Mouse (Mus musculus): ENCODE results near the gene Dnah8. TPM values are rescaled to one million over a fixed set of nuclear protein-coding genes. Genes with fewer than 3 reads are reported as not detected.

Gene Dnah8
- polyA plus RNA-seq, 1 experiment from 2014 or later: 0.35 TPM

- peak overlapping the region; percentile 13; the same call in 1 of the 2 replicates for H3K4me2 ChIP-seq (replicated peaks; ENCODE audit: low read depth)
- no peak for ATAC-seq
- no peak overlapping the region for H3K4me3 ChIP-seq (ENCODE audit: low read depth, low read length)
- TF ChIP-seq CTCF (IDR thresholded peaks at IDR 0.05; ENCODE audit: low read depth): peak; percentile 51
- H3K36me3 ChIP-seq (ENCODE audit: control insufficient read depth, insufficient read depth): no peaks in the 10 kb centered on the region
- H3K9ac ChIP-seq (ENCODE audit: low read depth, low read length): no peak overlapping the region
- H3K9me3 ChIP-seq (ENCODE audit: control insufficient read depth): no peaks in the 10 kb centered on the region
- 50% methylated on average over 15 of the region's 15 CpGs for WGBS
- no peaks in the 10 kb centered on the region for H3K27me3 ChIP-seq (replicated peaks; ENCODE audit: control insufficient read depth, insufficient read depth, low read length)
- no peak overlapping the region for H3K27ac ChIP-seq (ENCODE audit: low read depth, low read length)
- no peaks in the 10 kb centered on the region for H3K4me1 ChIP-seq (replicated peaks; ENCODE audit: control insufficient read depth, insufficient read depth, low read length)
Observed at GRCm38 (mm10) chr17:30874276-30874675, 250.1 kb downstream of the Dnah8 start.

- ATAC-seq: no peak
- no peaks in the 10 kb centered on the region for H3K27me3 ChIP-seq (replicated peaks; ENCODE audit: control insufficient read depth, insufficient read depth, low read length)
- no peaks in the 10 kb centered on the region for H3K4me1 ChIP-seq (replicated peaks; ENCODE audit: control insufficient read depth, insufficient read depth, low read length)
- no peaks in the 10 kb centered on the region for H3K36me3 ChIP-seq (ENCODE audit: control insufficient read depth, insufficient read depth)
- H3K9ac ChIP-seq (ENCODE audit: low read depth, low read length): no peak overlapping the region
- 37% methylated on average over 7 of the region's 7 CpGs for WGBS
- H3K27ac ChIP-seq (ENCODE audit: low read depth, low read length): no peak overlapping the region
- H3K4me2 ChIP-seq (replicated peaks; ENCODE audit: low read depth): no peak overlapping the region
- H3K4me3 ChIP-seq (ENCODE audit: low read depth, low read length): no peak overlapping the region
- no peaks in the 10 kb centered on the region for H3K9me3 ChIP-seq (ENCODE audit: control insufficient read depth)
- no peak for TF ChIP-seq CTCF (IDR thresholded peaks at IDR 0.05; ENCODE audit: low read depth)
Observed at GRCm38 (mm10) chr17:30877456-30877855, 253.3 kb downstream of the Dnah8 start.

- no peaks in the 10 kb centered on the region for H3K4me1 ChIP-seq (replicated peaks; ENCODE audit: control insufficient read depth, insufficient read depth, low read length)
- no peak for ATAC-seq
- no peak for TF ChIP-seq CTCF (IDR thresholded peaks at IDR 0.05; ENCODE audit: low read depth)
Observed at GRCm38 (mm10) chr17:30878626-30879025, 254.5 kb downstream of the Dnah8 start.

GRCm38 (mm10) chr17:30880391-30880790 is 256.2 kb downstream of the Dnah8 start:
- Histone ChIP-seq H3K4me1 (replicated peaks; ENCODE audit: control insufficient read depth, insufficient read depth, low read length) (no peaks in the 10 kb centered on the region), H3K36me3 (ENCODE audit: control insufficient read depth, insufficient read depth) (no peaks in the 10 kb centered on the region), H3K4me2 (replicated peaks; ENCODE audit: low read depth) (no peak overlapping the region), H3K27ac (ENCODE audit: low read depth, low read length) (no peak overlapping the region), H3K9me3 (ENCODE audit: control insufficient read depth) (no peaks in the 10 kb centered on the region), H3K4me3 (ENCODE audit: low read depth, low read length) (no peak overlapping the region), H3K9ac (ENCODE audit: low read depth, low read length) (no peak overlapping the region), H3K27me3 (replicated peaks; ENCODE audit: control insufficient read depth, insufficient read depth, low read length) (no peaks in the 10 kb centered on the region; the same call in 1 of the 2 replicates)
- 87% methylated on average over 3 of the region's 3 CpGs for WGBS
- ATAC-seq: no peak
- TF ChIP-seq CTCF (IDR thresholded peaks at IDR 0.05; ENCODE audit: low read depth): no peak

More at GRCm38 (mm10) chr17:30878626-30879025, 254.5 kb downstream of the Dnah8 start:
- Histone ChIP-seq H3K9ac (ENCODE audit: low read depth, low read length) (no peak overlapping the region), H3K9me3 (ENCODE audit: control insufficient read depth) (no peaks in the 10 kb centered on the region), H3K4me2 (replicated peaks; ENCODE audit: low read depth) (no peak overlapping the region), H3K4me3 (ENCODE audit: low read depth, low read length) (no peak overlapping the region), H3K27me3 (replicated peaks; ENCODE audit: control insufficient read depth, insufficient read depth, low read length) (no peaks in the 10 kb centered on the region; the same call in 1 of the 2 replicates), H3K27ac (ENCODE audit: low read depth, low read length) (no peak overlapping the region), H3K36me3 (ENCODE audit: control insufficient read depth, insufficient read depth) (no peaks in the 10 kb centered on the region)
- 47% methylated on average over 6 of the region's 6 CpGs for WGBS

- Histone ChIP-seq H3K4me1 (replicated peaks; ENCODE audit: control insufficient read depth, insufficient read depth, low read length) (no peaks in the 10 kb centered on the region), H3K27ac (ENCODE audit: low read depth, low read length) (no peak overlapping the region), H3K36me3 (ENCODE audit: control insufficient read depth, insufficient read depth) (no peaks in the 10 kb centered on the region), H3K9ac (ENCODE audit: low read depth, low read length) (no peak overlapping the region), H3K4me2 (replicated peaks; ENCODE audit: low read depth) (no peak overlapping the region), H3K9me3 (ENCODE audit: control insufficient read depth) (no peaks in the 10 kb centered on the region), H3K4me3 (ENCODE audit: low read depth, low read length) (no peak overlapping the region), H3K27me3 (replicated peaks; ENCODE audit: control insufficient read depth, insufficient read depth, low read length) (no peaks in the 10 kb centered on the region; the same call in 1 of the 2 replicates)
- TF ChIP-seq CTCF (IDR thresholded peaks at IDR 0.05; ENCODE audit: low read depth): no peak
- no peak for ATAC-seq
- 52% methylated on average over 2 of the region's 2 CpGs for WGBS
Observed at GRCm38 (mm10) chr17:30881001-30881400, 256.8 kb downstream of the Dnah8 start.

- Histone ChIP-seq H3K36me3 (ENCODE audit: control insufficient read depth, insufficient read depth) (no peaks in the 10 kb centered on the region), H3K4me2 (replicated peaks; ENCODE audit: low read depth) (no peak overlapping the region), H3K4me3 (ENCODE audit: low read depth, low read length) (no peak overlapping the region), H3K9ac (ENCODE audit: low read depth, low read length) (no peak overlapping the region), H3K27ac (ENCODE audit: low read depth, low read length) (no peak overlapping the region), H3K9me3 (ENCODE audit: control insufficient read depth) (no peaks in the 10 kb centered on the region), H3K27me3 (replicated peaks; ENCODE audit: control insufficient read depth, insufficient read depth, low read length) (no peaks in the 10 kb centered on the region; the same call in 1 of the 2 replicates), H3K4me1 (replicated peaks; ENCODE audit: control insufficient read depth, insufficient read depth, low read length) (no peaks in the 10 kb centered on the region)
- WGBS: 5% methylated on average over 6 of the region's 6 CpGs
- no peak for TF ChIP-seq CTCF (IDR thresholded peaks at IDR 0.05; ENCODE audit: low read depth)
- ATAC-seq: no peak
Observed at GRCm38 (mm10) chr17:30882206-30882605, 258.1 kb downstream of the Dnah8 start.

- Histone ChIP-seq H3K4me1 (replicated peaks; ENCODE audit: control insufficient read depth, insufficient read depth, low read length) (no peaks in the 10 kb centered on the region), H3K36me3 (ENCODE audit: control insufficient read depth, insufficient read depth) (no peaks in the 10 kb centered on the region), H3K9me3 (ENCODE audit: control insufficient read depth) (no peaks in the 10 kb centered on the region), H3K27me3 (replicated peaks; ENCODE audit: control insufficient read depth, insufficient read depth, low read length) (no peaks in the 10 kb centered on the region; the same call in 1 of the 2 replicates), H3K4me3 (ENCODE audit: low read depth, low read length) (no peak overlapping the region), H3K9ac (ENCODE audit: low read depth, low read length) (no peak overlapping the region), H3K27ac (ENCODE audit: low read depth, low read length) (no peak overlapping the region), H3K4me2 (replicated peaks; ENCODE audit: low read depth) (no peak overlapping the region)
- TF ChIP-seq CTCF (IDR thresholded peaks at IDR 0.05; ENCODE audit: low read depth): no peak
- WGBS: 48% methylated on average over 8 of the region's 8 CpGs
- no peak for ATAC-seq
Observed at GRCm38 (mm10) chr17:30883534-30883933, 259.4 kb downstream of the Dnah8 start.
